Mouse (Mus musculus) stomach, embryonic 15.5 days (tissue): Measurements from ENCODE around the gene Tcaf1. TPM values are rescaled to one million over a fixed set of nuclear protein-coding genes. Genes with fewer than 3 reads are reported as not detected.
A peak's percentile ranks its signal among the peaks of the same experiment; 100 is the strongest.

ENCODE experiments used
- ATAC-seq: fragments of 200-750 bp; cut with Nextera tagmentation; 2 replicates; pipeline ENCODE4 v1.8.0; 2017; ENCODE audit warnings: low read depth, moderate number of reproducible peaks, moderate TSS enrichment; ENCODE audit not compliant: insufficient read depth, low FRiP score
- H3K27ac ChIP-seq: fragments of 300-500 bp; sonication (generic); 2 replicates; pipeline ENCODE4 v1.5.1; 2015; ENCODE audit warnings: mild to moderate bottlenecking, inconsistent platforms
- H3K27me3 ChIP-seq: fragments of 300-500 bp; sonication (generic); replicated peaks from 2 replicates; pipeline ENCODE4 v1.6.1; 2015; ENCODE audit warnings: inconsistent platforms
- H3K36me3 ChIP-seq: fragments of 300-500 bp; sonication (generic); 2 replicates; pipeline ENCODE4 v1.6.1; 2015; ENCODE audit warnings: inconsistent platforms
- H3K4me1 ChIP-seq: fragments of 300-500 bp; sonication (generic); 2 replicates; pipeline ENCODE4 v1.6.1; 2015; ENCODE audit warnings: inconsistent platforms
- H3K4me2 ChIP-seq: fragments of 300-500 bp; sonication (generic); 2 replicates; pipeline ENCODE4 v1.6.1; 2015; ENCODE audit warnings: mild to moderate bottlenecking, inconsistent platforms
- H3K4me3 ChIP-seq: fragments of 300-500 bp; sonication (generic); replicated peaks from 2 replicates; pipeline ENCODE4 v1.5.1; 2015; ENCODE audit warnings: inconsistent platforms
- H3K9ac ChIP-seq: fragments of 300-500 bp; sonication (generic); 2 replicates; pipeline ENCODE4 v1.6.1; 2015; ENCODE audit warnings: inconsistent platforms
- H3K9me3 ChIP-seq: fragments of 300-500 bp; sonication (generic); 2 replicates; pipeline ENCODE4 v1.6.1; 2016; ENCODE audit warnings: inconsistent platforms
- WGBS: fragments of 180-500 bp; shearing (Covaris S2); methylation state at CpG from one replicate; pipeline ENCODE4 v1.1.7; 2015; 5-methylcytosine and 5-hydroxymethylcytosine counted together
- polyA plus RNA-seq: library from polyadenylated mRNA; unstranded; fragments of >200 nt; fragmentation: Nextera tagmentation; extraction: Ambion mirVana; gene quantifications from 2 replicates; pipeline ENCODE4 v1.2.1, GENCODE M21; 2015

Tcaf1 gene
- 65.7 and 68.9 TPM in 2 replicates for polyA plus RNA-seq

DNA sequence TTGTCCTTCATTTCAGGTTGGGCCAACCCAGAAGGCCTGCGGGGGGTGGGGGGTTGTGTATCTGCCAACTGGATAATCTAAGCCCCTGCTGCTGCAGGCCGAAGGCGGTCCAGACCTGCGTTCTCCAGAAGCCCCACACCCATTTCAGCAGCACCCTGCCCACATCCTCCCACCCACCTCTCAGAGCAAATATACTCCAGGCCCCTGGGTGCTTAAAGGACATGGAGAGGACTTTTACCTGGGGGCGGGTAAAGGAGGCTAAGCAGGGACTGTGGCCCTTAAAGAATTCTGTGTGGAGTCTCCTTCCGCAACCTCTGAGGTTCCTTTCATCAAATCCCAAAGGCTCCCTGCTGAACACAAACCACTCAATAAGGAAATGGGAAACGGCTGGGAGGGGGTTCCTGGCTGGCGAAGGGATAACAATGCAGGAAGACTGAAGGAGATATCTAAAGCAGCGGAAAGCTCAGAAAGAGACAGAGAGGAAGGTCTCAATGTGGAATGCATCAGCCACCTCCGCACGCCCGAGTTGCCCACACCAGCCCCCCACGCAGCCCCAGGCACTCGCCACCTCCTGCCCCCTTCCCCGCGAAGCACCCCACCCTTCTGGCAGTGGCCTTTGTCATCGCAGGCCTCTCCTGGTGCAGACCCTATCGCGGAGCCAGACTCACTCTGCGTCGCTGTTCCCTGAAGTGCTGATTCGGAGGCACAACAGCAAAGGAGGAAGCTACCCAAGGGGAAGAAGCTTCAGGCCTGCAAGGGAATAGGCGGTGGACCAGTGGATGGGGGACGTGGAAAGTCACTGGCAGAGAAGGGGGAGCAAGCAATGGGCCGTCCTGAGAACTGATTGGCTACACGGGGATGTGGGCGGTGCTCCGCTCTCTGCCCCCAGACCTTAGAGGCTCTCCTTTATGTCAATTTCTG, at the start of gene Tcaf1:
Gene Tcaf1, minus strand, starts transcription at position 798 of the 921 bp plus-strand sequence.
- Histone ChIP-seq H3K4me1 (no peaks in the 10 kb centered on the region), H3K9me3 (no peaks in the 10 kb centered on the region), H3K4me2 (peak within 1 kb of the TSS; percentile 68), H3K36me3 (no peaks in the 10 kb centered on the region), H3K27ac (peak within 1 kb of the TSS; percentile 89), H3K9ac (peak within 1 kb of the TSS; percentile 45), H3K4me3 (peak within 1 kb of the TSS; percentile 65), H3K27me3 (no peaks in the 10 kb centered on the region)
- WGBS, result 4% methylated on average over 28 of the region's 28 CpGs
- peak; percentile 98 for ATAC-seq

DNA sequence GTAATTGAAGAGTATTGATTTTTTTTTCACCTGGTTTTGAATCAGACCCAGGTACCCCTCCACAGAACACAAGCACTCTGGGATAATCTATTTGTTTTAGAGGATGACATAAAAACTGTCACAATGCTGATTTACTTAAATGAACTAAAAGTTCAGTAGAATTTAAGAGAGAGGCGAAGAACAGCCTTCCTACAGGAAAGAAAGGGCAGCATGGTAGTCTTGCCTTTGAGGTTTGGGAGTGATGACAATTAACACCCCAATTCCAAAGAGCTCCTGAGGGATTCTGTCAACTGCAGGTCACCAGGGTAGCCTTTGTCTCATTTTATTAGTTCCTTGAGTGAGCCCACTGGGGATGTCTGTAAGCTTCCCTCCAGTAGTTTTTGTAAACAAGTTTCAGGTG, 46.2 kb upstream of the Tcaf1 start, which contains the start of gene Olfr38:
Gene Olfr38, plus strand, starts transcription at position 301 of the 400 bp plus-strand sequence.
- no peaks in the 10 kb centered on the region for H3K9me3 ChIP-seq
- WGBS, result 73% methylated on average over 1 of the region's 1 CpGs
- H3K4me1 ChIP-seq, result no peaks in the 10 kb centered on the region
- H3K27me3 ChIP-seq, result no peaks in the 10 kb centered on the region
- H3K36me3 ChIP-seq, result no peaks in the 10 kb centered on the region
- H3K9ac ChIP-seq, result no peak within 1 kb of the TSS
- no peak for ATAC-seq
- no peak within 1 kb of the TSS for H3K4me3 ChIP-seq
- H3K27ac ChIP-seq, result no peak within 1 kb of the TSS
- H3K4me2 ChIP-seq, result no peak within 1 kb of the TSS

- Histone ChIP-seq H3K4me2 (no peak overlapping the region), H3K9me3 (no peaks in the 10 kb centered on the region), H3K9ac (no peak overlapping the region), H3K27me3 (no peaks in the 10 kb centered on the region), H3K36me3 (no peaks in the 10 kb centered on the region), H3K27ac (no peak overlapping the region), H3K4me1 (no peaks in the 10 kb centered on the region), H3K4me3 (no peak overlapping the region)
- ATAC-seq, result no peak
Observed at GRCm38 (mm10) chr6:42747846-42748245, 38.0 kb upstream of the Tcaf1 start.

DNA sequence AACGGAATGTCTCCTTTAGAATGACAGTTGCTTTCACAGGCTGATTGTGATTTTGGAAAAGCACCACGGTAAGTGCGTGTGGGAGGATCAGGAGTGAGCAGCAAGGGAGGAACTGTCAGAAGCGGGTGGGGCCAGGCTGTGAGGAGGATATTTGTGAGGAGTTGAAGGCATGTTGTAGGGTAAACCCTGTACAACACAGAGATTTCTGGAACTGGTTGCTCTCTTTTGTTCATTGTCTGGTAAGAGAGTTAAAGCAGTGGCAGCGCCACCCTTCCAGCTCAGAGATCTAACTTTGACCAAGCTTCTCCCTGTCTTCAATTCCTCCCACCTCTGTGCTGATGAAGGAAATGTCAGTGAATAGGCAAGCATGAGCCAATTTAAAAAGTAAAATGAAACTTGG, 32.4 kb upstream of the Tcaf1 start:
- no peaks in the 10 kb centered on the region for H3K27me3 ChIP-seq
- H3K27ac ChIP-seq, result no peak overlapping the region
- WGBS, result 65% methylated on average over 5 of the region's 5 CpGs
- no peaks in the 10 kb centered on the region for H3K9me3 ChIP-seq
- H3K9ac ChIP-seq, result no peak overlapping the region
- no peak for ATAC-seq
- no peak overlapping the region for H3K4me3 ChIP-seq
- H3K4me2 ChIP-seq, result no peak overlapping the region
- no peaks in the 10 kb centered on the region for H3K36me3 ChIP-seq
- H3K4me1 ChIP-seq, result no peaks in the 10 kb centered on the region

DNA sequence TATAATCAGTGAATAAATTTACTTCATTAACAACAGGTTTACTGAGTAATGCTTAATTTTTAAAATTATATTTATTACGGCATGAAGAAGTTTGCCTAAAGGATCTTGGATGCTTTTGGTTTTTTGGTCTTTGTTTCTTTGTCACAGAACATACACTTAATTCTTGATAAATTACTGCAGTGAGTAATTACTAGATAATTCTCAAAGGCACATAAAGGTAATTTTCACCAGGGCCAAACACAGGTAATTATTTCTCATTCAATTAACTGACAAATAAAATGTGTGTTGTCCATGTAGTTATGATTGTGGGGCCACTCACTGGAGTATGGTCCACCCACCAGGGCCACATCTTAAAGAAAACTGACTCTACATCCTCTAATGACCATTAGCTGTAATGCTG, 29.2 kb upstream of the Tcaf1 start, which contains the start of gene Olfr453:
Gene Olfr453, plus strand, starts transcription at position 301 of the 400 bp plus-strand sequence.
- Histone ChIP-seq H3K36me3 (no peaks in the 10 kb centered on the region), H3K4me3 (no peak within 1 kb of the TSS), H3K9me3 (no peaks in the 10 kb centered on the region), H3K4me2 (no peak within 1 kb of the TSS), H3K27me3 (no peaks in the 10 kb centered on the region), H3K9ac (no peak within 1 kb of the TSS), H3K4me1 (no peaks in the 10 kb centered on the region), H3K27ac (no peak within 1 kb of the TSS)
- WGBS, result 88% methylated on average over 1 of the region's 1 CpGs
- no peak for ATAC-seq

DNA sequence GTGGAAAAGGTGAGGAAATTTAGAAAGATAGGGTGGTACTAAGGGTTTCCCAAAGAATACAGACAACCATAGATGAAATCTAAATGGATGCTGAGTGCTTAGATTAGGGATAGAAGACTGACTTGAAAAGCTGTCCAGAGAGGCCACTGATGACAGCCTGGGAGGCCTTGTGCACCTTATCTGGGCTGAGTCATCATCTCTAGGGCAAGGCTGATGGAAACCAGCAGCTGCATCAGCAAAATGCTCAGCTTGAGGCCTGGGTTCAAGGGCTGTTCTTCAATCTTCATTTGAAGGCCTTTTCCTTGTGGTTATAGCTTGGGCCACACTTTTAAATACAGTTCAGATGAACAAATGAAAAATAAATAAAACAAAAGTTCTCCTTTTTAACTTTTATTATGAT, 8.1 kb upstream of the Tcaf1 start:
- no peaks in the 10 kb centered on the region for H3K9me3 ChIP-seq
- ATAC-seq, result no peak
- H3K4me2 ChIP-seq, result no peak overlapping the region
- no peaks in the 10 kb centered on the region for H3K36me3 ChIP-seq
- H3K4me3 ChIP-seq, result no peak overlapping the region
- H3K4me1 ChIP-seq, result no peaks in the 10 kb centered on the region
- no peak overlapping the region for H3K9ac ChIP-seq
- no peak overlapping the region for H3K27ac ChIP-seq
- no peaks in the 10 kb centered on the region for H3K27me3 ChIP-seq

DNA sequence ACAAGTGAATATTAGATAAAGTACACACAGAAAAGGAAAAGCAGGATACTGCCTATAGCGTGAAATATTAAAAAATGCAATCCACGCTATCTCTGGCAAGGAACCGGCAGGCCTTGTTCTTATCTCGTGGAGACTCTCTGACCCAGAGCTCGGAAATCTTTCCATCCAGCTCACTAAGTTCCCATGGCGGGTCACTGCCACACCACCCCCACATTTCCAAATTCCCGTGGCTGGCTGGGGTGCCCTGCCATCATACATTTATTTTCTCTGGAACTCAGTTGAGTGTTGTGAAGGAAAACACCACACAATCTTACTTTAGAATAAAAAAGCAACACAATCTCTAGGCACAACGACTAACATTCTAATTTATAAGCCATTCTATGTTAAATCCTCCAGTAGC, 4.8 kb upstream of the Tcaf1 start:
- 61% methylated on average over 8 of the region's 8 CpGs for WGBS
- no peak overlapping the region for H3K4me2 ChIP-seq
- ATAC-seq, result no peak
- H3K27me3 ChIP-seq, result no peaks in the 10 kb centered on the region
- H3K36me3 ChIP-seq, result no peaks in the 10 kb centered on the region
- H3K4me3 ChIP-seq, result no peak overlapping the region
- H3K9me3 ChIP-seq, result no peaks in the 10 kb centered on the region
- H3K27ac ChIP-seq, result no peak overlapping the region
- H3K4me1 ChIP-seq, result no peaks in the 10 kb centered on the region
- no peak overlapping the region for H3K9ac ChIP-seq

GRCm38 (mm10) chr6:42692517-42693190, 17.2 kb downstream of the Tcaf1 start:
- peak; percentile 90 for ATAC-seq
- Histone ChIP-seq H3K4me2 (peak overlapping the region; percentile 85), H3K27ac (peak overlapping the region; percentile 96), H3K4me1 (no peaks in the 10 kb centered on the region), H3K27me3 (no peaks in the 10 kb centered on the region), H3K9me3 (no peaks in the 10 kb centered on the region), H3K36me3 (no peaks in the 10 kb centered on the region), H3K4me3 (peak overlapping the region; percentile 76), H3K9ac (peak overlapping the region; percentile 55)
- WGBS, result under 1% methylated on average over 32 of the region's 32 CpGs

DNA sequence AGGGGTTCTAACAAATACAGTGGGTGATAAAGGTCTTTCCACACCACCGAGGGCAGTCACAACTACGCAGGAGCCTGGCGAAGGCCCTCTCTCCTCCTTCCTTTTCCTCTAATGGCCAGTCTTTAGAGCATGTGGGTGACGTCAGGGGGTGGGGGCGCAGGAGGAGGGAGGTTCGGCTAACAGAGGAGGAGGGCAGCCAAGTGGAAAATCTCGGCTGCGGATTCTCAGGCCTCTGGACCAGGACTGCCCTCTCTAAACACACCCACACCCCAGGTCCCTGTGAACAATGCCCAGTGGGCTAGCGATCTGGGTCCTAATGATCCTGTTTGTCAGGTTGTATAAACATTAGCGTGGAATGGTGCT, 17.8 kb downstream of the Tcaf1 start:
- no peaks in the 10 kb centered on the region for H3K36me3 ChIP-seq

DNA sequence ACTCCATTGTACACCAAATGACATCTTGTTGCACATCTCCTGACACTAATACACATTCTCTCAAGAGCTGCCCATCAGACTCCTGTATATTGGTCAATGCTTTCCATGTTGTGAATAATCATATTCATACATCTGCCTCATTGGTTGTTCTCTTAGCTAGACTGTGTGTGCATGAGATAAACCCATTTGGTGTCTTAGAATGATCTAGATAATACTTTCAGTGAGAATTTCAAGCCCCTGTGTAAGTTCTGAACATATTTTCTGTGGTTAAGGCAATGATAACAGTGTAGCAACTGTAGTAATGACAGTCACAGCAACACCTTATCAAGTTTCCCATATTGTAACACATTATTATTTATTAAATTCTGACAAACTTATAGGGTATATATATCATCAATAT, 20.1 kb downstream of the Tcaf1 start:
- Histone ChIP-seq H3K4me1 (no peaks in the 10 kb centered on the region), H3K27me3 (no peaks in the 10 kb centered on the region), H3K4me3 (no peak overlapping the region), H3K27ac (no peak overlapping the region), H3K9ac (no peak overlapping the region), H3K36me3 (peaks cover 11% of the 10 kb centered on the region; the same call in 1 of the 2 replicates), H3K4me2 (no peak overlapping the region), H3K9me3 (no peaks in the 10 kb centered on the region)
- no peak for ATAC-seq

More for the DNA sequence above, 17.8 kb downstream of the Tcaf1 start:
- Histone ChIP-seq H3K27me3 (no peaks in the 10 kb centered on the region), H3K9me3 (no peaks in the 10 kb centered on the region), H3K4me2 (peak overlapping the region; percentile 85), H3K4me3 (peak overlapping the region; percentile 76), H3K4me1 (no peaks in the 10 kb centered on the region), H3K27ac (peak overlapping the region; percentile 96), H3K9ac (peak overlapping the region; percentile 55)
- peak; percentile 83 for ATAC-seq
- WGBS, result 0% methylated on average over 10 of the region's 10 CpGs

GRCm38 (mm10) chr6:42687907-42688306, 22.0 kb downstream of the Tcaf1 start:
- no peak for ATAC-seq
- Histone ChIP-seq H3K4me3 (no peak overlapping the region), H3K27ac (no peak overlapping the region), H3K4me2 (no peak overlapping the region), H3K36me3 (peaks cover 11% of the 10 kb centered on the region; the same call in 1 of the 2 replicates), H3K9me3 (no peaks in the 10 kb centered on the region), H3K27me3 (no peaks in the 10 kb centered on the region), H3K4me1 (no peaks in the 10 kb centered on the region), H3K9ac (no peak overlapping the region)
- 85% methylated on average over 5 of the region's 5 CpGs for WGBS

DNA sequence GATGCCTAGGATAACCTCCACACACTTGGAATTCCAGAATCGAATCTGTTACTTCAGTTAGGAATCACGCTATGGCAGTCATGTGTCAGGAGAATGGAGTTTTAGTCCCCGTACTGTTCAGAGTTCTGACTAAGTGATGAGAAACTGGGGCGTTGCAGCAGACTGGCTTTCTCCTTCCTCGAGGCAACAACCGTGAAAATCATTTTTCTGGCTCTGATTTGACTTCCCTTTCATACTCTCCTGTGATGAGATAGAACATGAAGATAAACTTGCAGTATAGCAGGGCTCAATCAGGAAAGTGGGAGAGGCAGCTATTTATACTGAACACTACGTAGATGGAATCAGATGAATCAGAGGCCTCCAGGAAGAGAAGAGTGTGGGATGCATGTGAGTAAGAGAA, 29.8 kb downstream of the Tcaf1 start:
- Histone ChIP-seq H3K27me3 (no peaks in the 10 kb centered on the region), H3K36me3 (peaks cover 8% of the 10 kb centered on the region), H3K4me2 (no peak overlapping the region), H3K9ac (no peak overlapping the region), H3K9me3 (no peaks in the 10 kb centered on the region), H3K4me1 (no peaks in the 10 kb centered on the region), H3K4me3 (no peak overlapping the region), H3K27ac (no peak overlapping the region)
- ATAC-seq, result no peak
- 84% methylated on average over 7 of the region's 7 CpGs for WGBS
